Mouse (Mus musculus): ENCODE measurements around the gene Ppih.

Gene Ppih

GRCm38 (mm10) chr4:119320131-119320830 lies at the start of gene Ppih:
Gene Ppih (minus strand): TSS chr4:119320546.
- DNase-seq (ENCODE audit: low read depth): peak; percentile 97

- DNase-seq (ENCODE audit: low read depth): no peak
These were observed 49.1 kb upstream of the Ppih start for GRCm38 (mm10) chr4:119369460-119369859.

GRCm38 (mm10) chr4:119366758-119367526 lies 46.6 kb upstream of the Ppih start:
- DNase-seq (ENCODE audit: low read depth): no peak

GRCm38 (mm10) chr4:119362231-119362630 lies 41.9 kb upstream of the Ppih start:
- DNase-seq (ENCODE audit: low read depth): no peak

GRCm38 (mm10) chr4:119359196-119359971 lies 39.0 kb upstream of the Ppih start:
- peak; percentile 41 for DNase-seq (ENCODE audit: low read depth)

- DNase-seq (ENCODE audit: low read depth): no peak
These were observed 25.2 kb upstream of the Ppih start for GRCm38 (mm10) chr4:119345508-119345907.

GRCm38 (mm10) chr4:119338861-119339361 lies 18.6 kb upstream of the Ppih start:
- DNase-seq (ENCODE audit: low read depth): peak; percentile 73

GRCm38 (mm10) chr4:119338422-119338821 lies 18.1 kb upstream of the Ppih start:
- DNase-seq (ENCODE audit: low read depth): no peak

- DNase-seq (ENCODE audit: low read depth): no peak
These were observed 13.1 kb upstream of the Ppih start for GRCm38 (mm10) chr4:119333487-119333886.

- DNase-seq (ENCODE audit: low read depth): peak; percentile 23
These were observed 677 bp upstream of the Ppih start for GRCm38 (mm10) chr4:119320896-119321550.

- DNase-seq (ENCODE audit: low read depth): no peak
These were observed 6.6 kb downstream of the Ppih start for GRCm38 (mm10) chr4:119313756-119314155.

GRCm38 (mm10) chr4:119305418-119305817 lies 14.9 kb downstream of the Ppih start:
- no peak for DNase-seq (ENCODE audit: low read depth)

- no peak for DNase-seq (ENCODE audit: low read depth)
These were observed 17.1 kb downstream of the Ppih start for GRCm38 (mm10) chr4:119303291-119303690.

GRCm38 (mm10) chr4:119301777-119302176 lies 18.6 kb downstream of the Ppih start:
- DNase-seq (ENCODE audit: low read depth): no peak

- DNase-seq (ENCODE audit: low read depth): no peak
These were observed 19.6 kb downstream of the Ppih start for GRCm38 (mm10) chr4:119300761-119301160.

GRCm38 (mm10) chr4:119297361-119297760 lies 23.0 kb downstream of the Ppih start:
- no peak for DNase-seq (ENCODE audit: low read depth)

- DNase-seq (ENCODE audit: low read depth): no peak
These were observed 25.3 kb downstream of the Ppih start for GRCm38 (mm10) chr4:119295134-119295453.

- peak; percentile 99 for DNase-seq (ENCODE audit: low read depth)
These were observed 25.8 kb downstream of the Ppih start, which contains the start of gene Ybx1 for GRCm38 (mm10) chr4:119294415-119295133. Gene Ybx1 (minus strand): TSS chr4:119294604.

- peak; percentile 62 for DNase-seq (ENCODE audit: low read depth)
These were observed 26.6 kb downstream of the Ppih start for GRCm38 (mm10) chr4:119293574-119294258.

- peak; percentile 74 for DNase-seq (ENCODE audit: low read depth)
These were observed 27.4 kb downstream of the Ppih start for GRCm38 (mm10) chr4:119292771-119293573.
